ENCODE assay signal across 1 mouse cellular context in genomic region chr6:86402681-86403607, GRCm38 (mm10).
TF ChIP-seq lines count a peak whose summit lies in the region.

No protein-coding gene starts in this region.

TF ChIP-seq in ES-E14, 5 proteins besides CTCF, POLR2A, EP300 and RAD21:
- TF ChIP-seq ZC3H11A (IDR thresholded peaks at IDR 0.05; ENCODE audit: borderline replicate concordance, low read depth, low read length) (no peak), CHD2 (IDR thresholded peaks at IDR 0.05; ENCODE audit: low read depth, low read length) (peak; percentile 96), ZNF384 (IDR thresholded peaks at IDR 0.05; ENCODE audit: low read depth, low read length) (no peak), HCFC1 (IDR thresholded peaks at IDR 0.05; ENCODE audit: borderline replicate concordance, insufficient read depth, low read length) (no peak), MAFK (IDR thresholded peaks at IDR 0.05; ENCODE audit: insufficient read depth, low read depth, low read length) (no peak)
